Mouse (Mus musculus): Measurements from ENCODE around the gene Adssl1.

GRCm38 (mm10) chr12:112581113-112581512 lies 38.7 kb upstream of the Adssl1 start:
- TF ChIP-seq CTCF (IDR thresholded peaks at IDR 0.05) = no peak
- TF ChIP-seq EP300 (IDR thresholded peaks at IDR 0.05) = no peak
